Comparison of ENCODE assay signal across 7 mouse cellular contexts in the genomic region with DNA sequence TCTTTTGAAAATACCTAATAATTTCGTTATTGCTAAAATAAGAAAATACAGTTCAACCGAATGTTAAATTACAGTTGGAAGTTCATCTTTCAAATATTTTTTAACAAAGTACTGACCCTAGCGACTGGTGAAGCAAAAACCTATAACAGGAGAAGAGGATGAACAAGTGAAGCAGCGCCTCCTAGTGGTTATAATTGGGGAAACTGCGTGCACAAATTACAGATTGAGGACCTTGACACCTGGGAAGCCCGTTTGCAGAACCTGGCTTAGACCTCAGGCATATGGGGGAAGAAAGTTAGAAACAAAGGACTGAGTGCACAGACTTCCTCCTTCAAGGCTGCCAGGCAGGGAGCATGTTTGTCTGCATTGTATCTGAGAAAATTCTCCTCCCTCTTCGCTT.
A peak's percentile ranks its signal among the peaks of the same experiment; 100 is the strongest.
DNase-seq lines count a peak whose midpoint lies in the region; ATAC-seq and TF ChIP-seq lines count a peak whose summit lies in the region.

No protein-coding gene starts in this region.

- H3K27ac ChIP-seq in bone marrow macrophage, adult 2 months (ENCODE audit: insufficient read depth, low read depth, low read length), result no peak overlapping the region
- no peak overlapping the region for H3K27ac ChIP-seq in forebrain, embryonic 16.5 days (ENCODE audit: low read length)
- H3K27ac ChIP-seq in stomach, postnatal 0 days (replicated peaks), result no peak overlapping the region

- H3K4me3 ChIP-seq in bone marrow macrophage, adult 2 months (ENCODE audit: insufficient read depth, low read length), result no peak overlapping the region
- H3K4me3 ChIP-seq in forebrain, embryonic 16.5 days (replicated peaks; ENCODE audit: low read length), result no peak overlapping the region
- no peak overlapping the region for H3K4me3 ChIP-seq in stomach, postnatal 0 days (ENCODE audit: low read depth, low read length)

- no peaks in the 10 kb centered on the region for H3K36me3 ChIP-seq in forebrain, embryonic 16.5 days (ENCODE audit: control insufficient read depth, insufficient read depth)
- no peaks in the 10 kb centered on the region for H3K36me3 ChIP-seq in stomach, postnatal 0 days (ENCODE audit: control insufficient read depth, insufficient read depth, low read length)

- no peak for TF ChIP-seq EP300 in stomach, postnatal 0 days (optimal IDR thresholded peaks at IDR 0.05)

- 0 out of 2 replicates have a peak, but pooled peaks have one; percentile 20 for ATAC-seq in forebrain, embryonic 16.5 days
- no peak for ATAC-seq in stomach, postnatal 0 days (ENCODE audit: low FRiP score, low TSS enrichment)

- no peaks in the 10 kb centered on the region for H3K9me3 ChIP-seq in forebrain, embryonic 16.5 days (ENCODE audit: control insufficient read depth, low read length)
- no peaks in the 10 kb centered on the region for H3K9me3 ChIP-seq in stomach, postnatal 0 days (ENCODE audit: control insufficient read depth, low read length)

- no peak overlapping the region for H3K9ac ChIP-seq in forebrain, embryonic 16.5 days (replicated peaks; ENCODE audit: low read depth, low read length)
- H3K9ac ChIP-seq in stomach, postnatal 0 days (ENCODE audit: low read length), result no peak overlapping the region

- no peaks in the 10 kb centered on the region for H3K27me3 ChIP-seq in forebrain, embryonic 16.5 days (replicated peaks; ENCODE audit: control insufficient read depth, insufficient read depth, low read length)
- H3K27me3 ChIP-seq in stomach, postnatal 0 days (ENCODE audit: control insufficient read depth, insufficient read depth, low read length), result no peaks in the 10 kb centered on the region

- TF ChIP-seq POLR2A in bone marrow macrophage, adult 2 months (IDR thresholded peaks at IDR 0.05; ENCODE audit: borderline replicate concordance, low read depth, low read length), result no peak

- 14% methylated on average over 7 of the region's 7 CpGs for WGBS in forebrain, embryonic 16.5 days
- WGBS in stomach, postnatal 0 days, result 20% methylated on average over 7 of the region's 7 CpGs

- no peak overlapping the region for H3K4me2 ChIP-seq in forebrain, embryonic 16.5 days (ENCODE audit: low read length)
- no peak overlapping the region for H3K4me2 ChIP-seq in stomach, postnatal 0 days (replicated peaks; ENCODE audit: low read depth)

- DNase-seq in right cerebral cortex, adult 18-20 months, result peak; percentile 30
- no peak for DNase-seq in right cerebral cortex, postnatal 25 days
- peak; percentile 72 to 75 for DNase-seq in kidney, postnatal 4 days
- peak; percentile 8 to 15 for DNase-seq in lung, adult 18-20 months
- peak; percentile 65 for DNase-seq in stomach, postnatal 0 days (ENCODE audit: low spot score)

- peak; percentile 60 for TF ChIP-seq CTCF in bone marrow macrophage, adult 2 months (IDR thresholded peaks at IDR 0.05; ENCODE audit: low read depth, low read length)
- peak; percentile 91 for TF ChIP-seq CTCF in stomach, postnatal 0 days (IDR thresholded peaks at IDR 0.05; ENCODE audit: low read depth)

- H3K4me1 ChIP-seq in bone marrow macrophage, adult 2 months (ENCODE audit: control insufficient read depth, insufficient read depth, low read length), result no peaks in the 10 kb centered on the region
- no peaks in the 10 kb centered on the region for H3K4me1 ChIP-seq in forebrain, embryonic 16.5 days (replicated peaks; ENCODE audit: control insufficient read depth, insufficient read depth, low read length)
- H3K4me1 ChIP-seq in stomach, postnatal 0 days (replicated peaks; ENCODE audit: control insufficient read depth, insufficient read depth), result no peaks in the 10 kb centered on the region
